Mouse (Mus musculus) heart, postnatal 25 days (tissue): ENCODE data around the gene Arhgap44. TPM values are rescaled to one million over a fixed set of nuclear protein-coding genes. Genes with fewer than 3 reads are reported as not detected.

Source experiments
- DNase-seq: peaks from one replicate; pipeline ENCODE4 v3.0.0; 2022; ENCODE audit warnings: low spot score
- intact Hi-C: fragments of 180-260 bp; cut with DNase I; formaldehyde crosslinking; loops from one replicate; pipeline ENCODE4 v1.15.1; 2025
- total RNA-seq, 2 experiments: library from RNA; stranded (reverse); gene quantifications; 2 replicates each; pipeline ENCODE4 v1.2.3; 2021

Gene Arhgap44
- total RNA-seq, 2 experiments from 2014 or later: 20.8 to 22.4 TPM

DNA sequence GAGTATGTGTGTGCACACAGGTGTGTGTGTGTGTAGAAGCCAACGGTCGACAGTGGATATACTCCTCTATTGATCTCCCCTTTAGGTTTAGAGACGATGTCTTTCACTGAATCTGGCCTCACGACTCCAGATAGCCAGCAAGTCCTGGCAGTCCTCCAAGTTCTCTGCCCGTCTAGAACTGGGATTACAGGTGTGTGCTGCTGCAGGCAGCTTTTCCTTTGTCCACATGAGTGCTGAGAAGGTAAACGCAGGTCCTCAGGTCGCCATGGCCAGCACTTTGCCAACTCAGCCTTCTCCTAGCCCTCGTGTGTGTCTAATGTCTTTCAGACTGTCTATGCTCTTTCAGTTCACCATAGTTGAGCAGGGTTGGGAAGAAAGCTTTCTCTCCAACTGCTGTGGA is 69.9 kb downstream of the Arhgap44 start:
- no peak for DNase-seq
- intact Hi-C loops: no loop called here

DNA sequence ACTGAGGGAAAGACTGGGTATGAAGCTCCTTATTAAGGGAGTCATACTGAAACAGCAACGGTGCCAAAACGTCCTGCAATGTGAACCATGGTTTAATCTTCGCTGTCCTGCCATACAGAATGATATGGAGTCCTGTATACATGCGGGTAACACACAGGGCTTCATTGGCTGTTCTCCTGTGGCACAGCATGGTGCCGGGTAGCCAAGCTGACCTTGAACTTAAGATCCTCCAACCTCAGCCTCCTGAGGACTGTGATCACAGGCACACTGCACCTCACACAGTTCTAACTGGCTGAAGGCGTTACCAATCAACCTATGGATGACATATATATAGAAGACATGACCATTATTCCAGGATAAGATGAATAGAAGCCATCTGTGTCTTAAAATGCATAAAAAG is 72.4 kb downstream of the Arhgap44 start:
- no peak for DNase-seq
- intact Hi-C loops: no loop called here

DNA sequence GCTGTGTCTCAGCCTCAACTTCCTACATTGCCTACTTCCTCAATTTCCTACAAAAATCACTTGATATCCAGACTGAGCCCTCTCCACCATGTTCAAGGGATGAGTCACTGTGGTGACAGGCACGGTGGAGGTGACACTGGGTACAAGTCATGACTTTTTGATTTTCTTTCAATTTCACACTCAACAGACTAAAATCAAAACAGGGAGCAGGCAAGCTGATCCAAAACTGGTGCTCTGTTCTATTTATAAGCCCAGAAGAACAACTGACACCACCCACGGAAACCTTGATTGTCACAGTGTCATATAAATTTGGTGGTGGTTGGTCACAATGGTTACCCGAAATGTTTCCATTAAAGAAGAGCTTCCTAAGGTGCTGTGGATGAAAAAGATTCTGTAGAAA is 72.8 kb downstream of the Arhgap44 start:
- intact Hi-C loops: loop anchor here (10.0 kb wide), 1 partner anchor 585 kb away; no protein-coding TSS in a partner anchor
- no peak for DNase-seq

DNA sequence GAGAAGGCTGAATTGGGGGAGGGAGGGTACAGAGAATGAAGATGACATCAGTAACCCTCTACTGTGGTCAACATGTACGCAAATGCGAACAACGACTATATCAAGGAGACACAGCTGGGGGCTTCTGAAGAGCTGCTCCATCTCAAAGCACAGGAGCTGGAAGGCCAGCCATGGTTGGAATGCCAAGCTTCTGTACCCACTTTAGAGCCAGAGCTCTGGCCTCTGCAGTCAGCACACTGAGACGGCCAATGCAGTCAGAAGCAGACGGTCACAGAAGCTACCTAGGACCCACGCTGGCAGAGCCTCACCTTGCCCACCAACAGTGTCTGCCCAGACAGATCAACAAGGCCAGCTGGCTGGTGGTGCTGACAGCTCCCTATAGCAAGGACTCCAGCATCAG is 73.5 kb downstream of the Arhgap44 start:
- DNase-seq: no peak
- intact Hi-C loops: loop anchor here (10.0 kb wide), 1 partner anchor 586 kb away; no protein-coding TSS in a partner anchor

DNA sequence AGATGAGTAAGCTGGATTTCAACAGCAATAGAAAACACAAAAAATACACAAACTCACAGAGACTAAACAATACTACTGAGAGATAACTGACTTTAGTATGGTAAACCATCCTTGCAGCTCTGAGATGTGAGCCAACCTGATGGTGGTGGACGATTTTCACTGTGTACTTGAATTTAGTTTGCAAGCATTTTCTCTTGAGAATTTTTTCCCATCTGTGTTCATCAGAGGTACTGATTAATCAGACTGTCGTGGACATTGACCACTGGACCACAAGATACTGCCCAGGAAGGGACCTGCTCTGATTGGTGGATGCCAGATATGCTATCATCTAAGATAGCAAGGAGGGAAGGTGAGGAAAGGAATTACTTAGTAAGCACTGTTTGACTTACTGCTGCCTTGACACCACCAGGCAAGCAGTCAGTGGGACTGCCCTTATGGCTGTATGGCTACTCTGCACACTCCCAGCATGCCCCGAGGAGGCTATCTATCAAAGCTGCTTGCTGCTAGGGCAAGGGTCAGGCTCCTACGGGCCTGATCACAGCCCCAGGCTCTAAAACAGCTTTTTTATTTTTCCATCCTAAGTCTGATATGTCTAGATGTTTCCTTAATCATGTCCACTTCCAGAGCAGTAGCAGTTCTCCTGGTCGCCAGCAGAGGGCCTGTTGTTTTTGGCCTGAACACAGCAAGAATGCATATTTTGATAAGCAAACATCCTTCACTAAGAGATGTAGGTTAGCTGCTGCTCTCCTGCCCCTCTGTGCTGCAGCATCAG is 74.1 kb downstream of the Arhgap44 start:
- DNase-seq: no peak

DNA sequence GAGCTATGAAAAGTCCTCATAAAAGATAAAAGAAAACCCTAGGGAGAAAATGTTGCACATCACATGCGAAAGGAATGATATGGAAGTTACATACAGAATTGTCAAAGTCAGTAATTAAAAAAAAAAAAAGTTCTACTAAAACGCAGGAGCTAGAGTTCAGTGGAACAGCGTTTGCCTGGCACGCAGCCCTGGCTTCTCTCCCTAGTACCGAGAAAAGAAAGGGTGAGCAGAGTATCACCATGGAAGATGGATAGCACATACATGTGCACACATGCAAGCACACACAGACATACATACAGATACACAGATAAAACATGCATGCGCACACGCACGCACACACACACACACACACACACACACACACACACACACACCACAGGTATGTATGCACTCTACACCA is 82.0 kb downstream of the Arhgap44 start:
- DNase-seq: no peak
- intact Hi-C loops: loop anchor here (10.0 kb wide), 1 partner anchor 594 kb away; no protein-coding TSS in a partner anchor

More for the DNA sequence above, 74.1 kb downstream of the Arhgap44 start:
- intact Hi-C loops: loop anchor here (10.0 kb wide), 1 partner anchor 586 kb away; no protein-coding TSS in a partner anchor

DNA sequence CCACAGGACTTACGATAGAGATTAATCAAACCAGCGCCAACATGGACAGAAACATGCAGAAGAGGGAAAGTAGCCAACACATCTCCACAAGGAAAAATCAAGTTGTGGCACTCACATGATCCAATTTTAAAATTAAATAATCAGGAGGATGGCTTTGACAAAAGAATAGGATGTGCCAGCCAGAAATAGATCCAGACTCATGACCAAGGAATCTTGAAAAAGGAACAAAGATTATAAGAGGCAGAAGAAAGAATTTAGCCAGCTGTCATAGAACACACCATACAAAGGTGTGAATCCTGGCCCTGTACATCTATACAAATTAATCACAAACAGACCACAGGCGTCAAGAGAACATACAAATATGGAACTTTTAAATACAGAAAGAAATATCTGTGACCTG is 82.5 kb downstream of the Arhgap44 start:
- intact Hi-C loops: loop anchor here (10.0 kb wide), 1 partner anchor 595 kb away; no protein-coding TSS in a partner anchor
- no peak for DNase-seq

DNA sequence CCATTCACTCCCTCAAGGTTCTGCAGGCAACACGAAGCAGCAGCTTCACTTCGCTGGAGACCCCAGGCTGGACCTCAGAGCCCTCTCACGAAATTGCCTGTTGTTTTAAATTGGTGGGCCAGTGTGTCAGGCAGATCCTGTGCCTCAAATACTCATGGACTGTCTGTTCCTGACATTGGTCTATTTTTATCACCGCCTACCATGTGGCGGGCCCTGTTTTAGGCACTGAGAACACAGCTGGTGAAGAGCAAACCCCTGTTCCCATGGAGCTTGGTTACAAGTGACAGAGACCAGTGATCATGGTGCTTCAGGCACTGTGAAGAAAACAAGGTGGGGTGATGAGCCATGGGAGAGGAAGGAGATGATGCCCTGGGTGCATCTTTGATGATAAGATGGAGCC is 93.2 kb downstream of the Arhgap44 start:
- DNase-seq: no peak
- intact Hi-C loops: no loop called here

DNA sequence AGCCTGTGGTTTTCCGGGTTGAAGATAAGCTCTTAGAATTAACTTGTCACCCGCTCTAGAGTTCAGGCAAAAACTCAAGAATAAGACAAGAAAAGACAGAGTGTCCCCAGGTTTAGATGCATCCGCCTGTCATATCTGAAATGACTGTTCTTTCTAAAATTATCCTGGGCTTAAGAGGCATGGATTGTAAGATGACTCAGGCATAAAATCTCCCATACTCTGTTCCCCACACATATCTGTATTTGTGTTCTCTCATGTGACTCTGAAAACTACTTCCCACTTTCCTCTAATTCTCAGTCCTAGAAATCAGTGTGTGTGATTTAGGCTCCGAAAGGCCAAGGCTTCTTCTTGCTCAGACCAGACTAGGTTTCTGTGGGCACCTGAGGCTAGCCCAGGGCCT is 93.7 kb downstream of the Arhgap44 start:
- intact Hi-C loops: no loop called here
- no peak for DNase-seq

DNA sequence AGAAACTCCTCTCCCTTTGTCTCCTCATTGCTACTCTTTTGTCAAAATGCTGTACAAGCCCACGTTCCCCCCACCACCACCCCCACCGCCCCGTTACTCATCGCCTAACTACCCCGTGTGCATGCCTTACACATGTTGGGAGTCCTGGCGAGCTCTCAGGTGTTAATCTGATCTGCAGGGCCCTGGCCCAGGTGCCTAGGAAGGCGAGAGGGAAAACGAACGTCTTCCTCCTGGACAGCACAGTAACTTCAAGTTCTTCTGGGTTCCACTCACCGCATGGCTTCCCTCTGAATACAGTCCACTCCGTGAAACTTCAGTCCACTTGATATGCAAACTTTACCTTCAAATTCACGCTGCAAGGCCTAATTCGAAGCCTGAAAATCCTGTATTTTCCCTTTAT is 97.6 kb downstream of the Arhgap44 start:
- intact Hi-C loops: no loop called here
- DNase-seq: no peak

DNA sequence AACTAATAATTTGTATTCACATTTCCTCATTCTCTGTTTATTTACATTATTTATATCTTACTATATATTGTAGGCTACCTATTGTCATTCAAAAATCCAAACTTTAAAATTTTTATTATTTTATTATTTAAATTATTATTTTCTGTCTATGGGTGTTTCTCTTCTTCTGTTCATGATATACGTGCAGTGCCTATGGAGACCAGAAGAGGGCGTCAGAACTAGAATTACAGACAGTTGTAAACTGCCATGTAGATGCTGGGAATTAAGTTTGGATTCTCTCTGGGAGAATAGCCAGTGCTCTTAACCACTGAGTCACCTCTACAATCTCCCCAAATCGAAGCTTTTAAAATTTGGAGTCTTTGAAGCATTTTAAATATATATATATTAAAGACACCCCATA is 101.3 kb downstream of the Arhgap44 start:
- intact Hi-C loops: no loop called here
- DNase-seq: no peak

DNA sequence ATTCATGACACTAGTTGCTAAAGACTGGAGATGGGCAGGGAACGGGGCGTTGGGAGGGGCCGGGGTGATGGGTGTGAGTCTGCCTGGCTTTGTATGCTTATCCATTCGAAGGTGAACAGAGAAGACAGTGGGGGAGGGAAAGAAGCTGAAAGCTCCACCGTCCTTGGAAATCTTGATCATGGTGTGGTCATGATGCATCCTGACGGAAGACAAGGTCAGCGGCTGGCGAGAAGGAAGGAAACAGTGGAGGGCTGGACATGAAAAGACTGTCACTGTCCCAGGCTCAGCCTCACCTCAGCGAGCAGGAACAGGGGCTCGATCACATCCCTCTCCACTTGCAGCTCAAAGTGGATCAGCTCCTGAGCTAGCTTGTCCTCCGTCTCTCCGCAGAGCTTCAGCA is 103.2 kb downstream of the Arhgap44 start:
- no peak for DNase-seq
- intact Hi-C loops: no loop called here

DNA sequence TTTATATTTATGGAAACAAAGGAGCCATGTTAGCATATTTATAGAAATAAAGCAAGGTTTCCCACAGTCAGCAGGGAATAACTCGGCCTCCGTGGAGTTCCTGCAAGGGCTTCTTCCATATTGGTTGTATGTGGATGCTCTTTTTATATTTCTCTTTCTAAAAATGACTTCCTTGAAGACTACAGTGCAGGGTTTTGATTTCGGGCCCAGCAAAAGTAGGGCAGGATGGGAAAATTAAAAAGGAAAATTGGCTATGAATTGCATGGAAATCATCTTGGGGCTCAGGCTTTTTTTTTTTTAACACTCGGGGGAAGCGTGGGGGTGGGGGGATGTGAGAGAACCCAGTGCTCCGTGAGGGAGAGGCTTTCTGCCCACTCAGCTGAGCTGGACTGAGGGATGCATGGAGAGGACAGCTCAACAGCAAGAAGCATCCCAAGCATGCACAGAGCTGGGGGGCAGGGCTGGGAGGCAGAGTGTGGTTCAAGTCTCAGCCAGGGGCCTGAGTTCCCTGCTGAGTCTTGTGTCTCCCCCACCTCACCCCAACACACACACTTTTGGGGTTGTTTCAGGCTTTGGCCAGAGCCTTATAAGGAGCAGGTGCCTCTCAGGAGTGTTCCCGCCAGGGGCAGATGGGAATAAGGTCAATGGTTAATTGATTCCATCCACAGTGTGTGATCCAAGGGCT is 104.4 kb downstream of the Arhgap44 start:
- intact Hi-C loops: no loop called here
- DNase-seq: no peak

DNA sequence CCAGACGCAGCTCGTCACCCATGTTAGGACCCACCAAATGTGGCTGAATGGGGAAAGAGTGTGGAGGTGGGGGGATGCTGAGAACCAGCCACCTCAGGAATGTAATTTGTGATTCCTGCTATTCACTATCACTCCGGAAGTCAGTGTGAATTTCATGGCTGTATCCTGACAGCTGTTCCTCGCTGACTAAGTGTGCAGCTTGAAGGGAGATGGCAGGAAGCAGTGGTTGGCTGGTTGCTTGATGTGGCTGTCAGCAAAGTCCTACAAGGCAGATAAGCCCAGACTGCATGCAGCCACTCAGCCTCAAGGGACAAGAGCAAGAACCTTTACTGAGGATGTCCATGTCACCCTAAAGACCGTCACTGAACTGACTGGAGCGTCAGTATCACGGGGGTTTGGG is 107.2 kb downstream of the Arhgap44 start:
- intact Hi-C loops: no loop called here
- DNase-seq: no peak

DNA sequence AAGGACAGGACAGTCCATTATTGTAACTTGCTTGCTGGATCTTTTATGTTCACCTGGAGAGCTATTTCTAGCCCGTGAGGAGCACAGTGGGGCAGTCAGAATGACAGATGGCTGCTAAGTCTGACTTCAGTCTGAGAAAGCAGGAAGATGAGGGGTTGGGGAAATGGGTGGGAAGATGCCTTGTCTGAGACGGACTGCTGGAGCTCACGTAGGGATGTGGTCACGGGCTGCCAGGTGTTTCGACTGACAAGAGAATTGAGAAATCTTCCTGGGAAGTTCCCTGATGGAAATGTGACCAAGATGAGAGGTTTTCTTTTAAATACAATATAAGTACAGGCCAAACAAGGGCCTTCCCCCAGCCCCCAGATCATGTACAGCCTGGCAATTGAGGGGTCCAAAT is 108.5 kb downstream of the Arhgap44 start:
- DNase-seq: no peak
- intact Hi-C loops: no loop called here

DNA sequence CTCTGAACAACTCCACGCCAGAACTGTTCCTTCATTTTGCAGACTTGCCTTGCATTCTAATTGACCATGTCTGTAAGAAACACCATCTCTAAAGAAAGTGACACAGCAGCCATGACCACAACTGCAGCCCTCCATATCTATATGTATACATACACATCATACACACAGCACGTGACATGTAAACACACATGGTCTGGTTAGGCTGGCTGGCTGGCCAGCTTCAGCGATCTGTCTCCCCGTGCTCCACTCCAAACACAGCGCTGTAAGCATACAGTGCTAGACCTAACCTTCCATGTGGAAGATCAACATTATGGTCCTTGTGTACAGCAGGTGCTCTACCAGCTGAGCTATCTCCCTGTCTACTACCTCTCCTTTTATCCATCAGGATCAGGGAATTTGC is 111.9 kb downstream of the Arhgap44 start:
- intact Hi-C loops: no loop called here
- no peak for DNase-seq

DNA sequence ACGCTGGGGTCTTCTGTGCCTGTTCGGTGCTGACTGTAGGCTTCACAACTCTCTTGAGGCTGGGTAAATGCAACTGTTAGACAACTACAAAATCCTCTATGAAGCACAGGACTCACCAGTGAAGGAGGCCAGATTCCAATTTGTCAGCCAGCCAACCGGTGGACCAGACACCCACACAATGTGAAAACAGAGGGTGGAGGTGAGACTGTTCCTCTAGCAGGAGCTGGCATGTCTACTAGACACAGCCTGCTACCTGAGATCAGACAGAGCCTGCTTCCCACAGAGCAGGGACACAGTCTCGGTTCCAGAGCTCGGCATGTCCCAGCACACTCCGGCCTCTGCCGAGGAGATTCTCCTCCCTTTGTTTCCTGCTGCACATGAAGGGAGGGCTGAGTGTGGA is 113.7 kb downstream of the Arhgap44 start:
- intact Hi-C loops: no loop called here
- DNase-seq: no peak

DNA sequence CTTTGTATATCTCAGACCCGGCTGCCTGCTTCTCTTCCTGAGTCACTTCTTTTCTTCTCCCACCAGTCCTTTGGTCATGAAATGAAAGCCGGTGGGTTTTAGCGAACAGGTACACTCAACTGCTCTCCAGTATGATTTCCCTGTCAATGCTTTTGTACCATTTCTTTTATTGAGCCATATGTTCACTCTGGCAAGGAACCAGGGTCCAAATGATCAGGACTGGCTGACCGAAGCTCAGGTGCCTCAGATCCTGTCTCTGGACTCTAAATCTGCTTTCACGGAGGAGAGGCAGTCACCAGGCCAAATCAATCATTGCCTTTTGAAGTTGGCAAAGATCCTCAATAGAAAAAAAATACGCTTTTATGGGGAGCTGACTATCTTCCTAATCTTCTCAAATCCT is 122.2 kb downstream of the Arhgap44 start:
- intact Hi-C loops: no loop called here
- DNase-seq: no peak

DNA sequence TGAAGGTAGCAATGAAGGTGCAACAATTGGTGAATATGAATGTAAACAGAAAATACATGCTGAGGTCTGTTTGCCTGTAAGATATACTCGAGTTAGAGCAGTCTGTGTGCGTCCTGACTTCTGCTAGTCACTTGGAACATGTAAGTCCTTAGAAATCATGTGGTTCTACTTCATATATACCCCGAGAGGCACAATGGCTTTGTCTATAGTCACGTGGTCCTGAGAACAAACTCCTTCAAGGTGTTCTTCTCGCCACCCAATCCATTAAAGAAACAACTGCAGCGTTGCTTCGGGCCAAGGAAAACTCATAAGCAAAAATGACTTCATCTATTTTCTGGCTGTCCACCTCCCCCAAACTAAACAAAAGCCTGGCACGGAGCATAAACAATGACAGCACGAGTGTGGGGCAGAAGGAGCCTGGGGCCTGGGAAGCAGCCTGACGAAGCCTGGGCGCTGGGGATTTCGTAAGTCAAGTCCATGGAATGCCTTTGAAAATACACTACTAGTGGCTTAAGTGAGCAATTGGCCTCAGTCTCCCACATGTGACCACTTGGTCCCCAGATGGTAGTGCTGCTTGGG is 123.2 kb downstream of the Arhgap44 start:
- intact Hi-C loops: no loop called here
- DNase-seq: no peak

DNA sequence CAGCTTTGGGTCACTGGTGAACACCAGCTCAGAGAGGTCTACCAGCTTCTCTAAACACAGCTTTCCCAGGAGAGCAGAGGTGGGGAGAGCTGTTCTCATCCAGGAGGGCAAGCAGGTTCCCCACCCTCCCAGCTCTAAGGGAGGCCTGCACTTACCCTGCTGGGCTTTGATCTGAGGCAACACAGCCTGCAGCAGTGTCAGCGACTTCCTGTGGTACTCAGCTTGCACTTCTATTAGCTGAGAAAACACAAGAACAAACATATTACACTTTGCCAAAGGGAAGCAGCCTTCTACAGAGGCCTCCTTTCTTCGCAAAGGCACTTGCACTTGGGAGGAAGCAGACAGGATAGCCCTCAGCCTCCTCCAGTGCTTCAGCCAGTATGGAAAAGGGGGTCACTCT is 123.8 kb downstream of the Arhgap44 start:
- intact Hi-C loops: no loop called here
- no peak for DNase-seq

DNA sequence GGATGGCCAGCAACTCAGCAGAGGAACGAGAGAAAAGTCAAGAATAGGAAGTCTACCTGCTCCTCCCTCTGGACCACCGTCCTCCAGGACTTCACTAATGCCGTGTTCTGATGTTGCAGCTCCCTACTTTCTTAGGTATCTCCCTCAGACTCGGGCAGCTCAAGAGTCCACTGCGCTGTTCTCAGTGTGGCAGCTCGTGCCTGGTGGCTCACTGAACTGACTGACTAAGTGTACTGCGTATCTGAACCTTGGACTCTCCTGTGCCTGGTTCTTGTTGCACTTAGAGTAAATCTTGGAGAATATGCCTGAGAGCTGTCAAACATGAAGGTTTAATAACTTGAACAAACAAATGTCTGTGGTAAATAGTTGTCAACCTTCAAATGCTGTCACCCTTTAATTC is 130.5 kb downstream of the Arhgap44 start:
- intact Hi-C loops: no loop called here
- DNase-seq: no peak
